Mouse (Mus musculus) testis, postnatal 10 days (tissue): Measurements from ENCODE around the gene Olfr1385.
"Not testable (repeated sequence)": the region's sequence is repeated elsewhere in the genome, so short reads cannot be mapped to it uniquely, and the experiment has no call there.

Source experiments
- DNase-seq: peaks from one replicate; pipeline ENCODE4 v3.0.0; 2021; ENCODE audit warnings: low spot score

Olfr1385 gene

DNA sequence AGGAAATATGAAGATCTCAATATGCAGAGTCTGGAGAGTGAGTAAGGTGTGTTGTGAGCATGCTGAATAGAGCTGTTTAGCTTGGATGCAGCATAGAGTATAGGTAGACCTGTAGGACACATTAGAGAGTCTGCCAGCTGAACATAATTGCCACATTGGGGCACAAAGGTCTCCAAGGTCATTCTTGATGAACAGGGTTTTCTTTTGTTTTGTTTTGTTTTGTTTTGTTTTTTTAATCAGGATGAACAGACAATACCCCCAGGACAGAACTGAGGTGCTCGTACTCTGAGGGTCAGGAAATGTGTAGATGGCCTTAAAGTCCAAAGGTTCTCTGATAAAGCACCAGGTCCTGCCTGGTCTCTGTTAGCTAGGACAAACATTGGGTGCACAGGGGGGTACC is at the start of gene Olfr1385:
Gene Olfr1385, plus strand, starts transcription at position 301 of the 400 bp plus-strand sequence.
- not testable (repeated sequence) for DNase-seq

- no peak for DNase-seq
Observed at GRCm38 (mm10) chr11:49455043-49455442, 33.8 kb upstream of the Olfr1385 start, which contains the start of gene Olfr1387. TSS of gene Olfr1387 (plus strand) at chr11:49455343.

- DNase-seq = not testable (repeated sequence)
Observed at GRCm38 (mm10) chr11:49464746-49465145, 24.1 kb upstream of the Olfr1385 start, which contains the start of gene Olfr1386. TSS of gene Olfr1386 (plus strand) at chr11:49465046.

DNA sequence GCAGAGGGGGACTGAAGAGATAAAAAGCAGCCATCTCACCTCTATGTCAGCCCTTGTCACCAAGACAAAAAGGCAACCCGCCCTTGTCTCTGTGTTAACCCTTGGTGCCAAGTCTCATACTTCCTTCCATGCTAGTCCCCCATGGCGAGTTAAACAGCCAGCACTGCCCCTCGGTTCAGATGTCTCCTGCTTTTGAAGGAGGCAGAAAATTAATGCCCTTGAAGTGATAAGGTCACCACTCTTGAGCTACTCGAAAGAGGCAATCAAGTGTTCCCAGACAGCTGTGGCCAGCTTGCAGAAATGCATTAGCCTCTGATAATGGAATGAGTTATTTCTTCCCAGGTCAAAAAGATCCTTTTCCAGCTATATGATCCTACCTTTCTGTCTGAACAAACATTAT is 2.9 kb upstream of the Olfr1385 start:
- no peak for DNase-seq

GRCm38 (mm10) chr11:49518086-49518485 is 29.2 kb downstream of the Olfr1385 start:
- DNase-seq = no peak

DNA sequence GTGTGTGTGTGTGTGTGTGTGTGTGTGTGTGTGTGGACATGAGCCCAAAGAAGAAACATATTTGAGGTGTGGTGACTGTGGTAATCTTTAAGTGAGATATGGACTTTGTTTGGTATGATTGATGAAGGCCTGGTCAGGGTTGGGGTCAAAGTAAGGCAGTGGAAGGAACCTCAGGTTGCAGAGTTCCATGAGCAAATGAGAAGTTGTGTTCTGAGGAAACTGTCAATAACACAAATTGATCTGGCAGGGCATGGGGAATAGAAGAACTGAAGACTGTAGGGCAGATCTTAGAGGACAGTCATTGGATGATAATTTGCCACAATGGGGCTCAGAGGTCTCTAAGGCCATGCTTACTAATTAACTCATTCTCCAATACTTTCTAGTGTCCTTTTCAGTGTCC is 30.5 kb downstream of the Olfr1385 start, which contains the start of gene Olfr1383:
Gene Olfr1383, plus strand, starts transcription at position 301 of the 400 bp plus-strand sequence.
- DNase-seq = no peak

- DNase-seq = no peak
Observed at GRCm38 (mm10) chr11:49527947-49528346, 39.1 kb downstream of the Olfr1385 start, which contains the start of gene Olfr1382. TSS of gene Olfr1382 (plus strand) at chr11:49528247.

GRCm38 (mm10) chr11:49532761-49533160 is 43.9 kb downstream of the Olfr1385 start:
- DNase-seq = no peak

DNA sequence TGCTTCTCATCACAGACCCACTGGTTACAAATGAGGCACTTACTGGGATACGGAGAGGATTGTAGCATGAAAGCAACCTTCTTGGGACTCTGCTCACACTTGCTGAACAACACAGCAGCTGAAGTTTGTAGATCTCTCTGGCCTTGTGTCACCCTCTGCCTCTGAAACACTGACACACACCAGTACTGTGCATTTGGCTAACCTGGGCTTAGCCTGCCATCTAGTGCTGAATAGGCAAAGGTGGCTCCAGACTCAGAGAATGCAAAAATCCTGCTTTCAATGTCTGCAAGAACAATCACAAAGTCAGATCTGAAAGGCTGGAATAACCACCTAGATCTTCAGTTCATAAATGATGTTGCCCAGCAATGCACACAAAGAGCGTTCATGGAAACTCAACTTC is 47.8 kb downstream of the Olfr1385 start:
- DNase-seq = not testable (repeated sequence)

GRCm38 (mm10) chr11:49543149-49543548 is 54.3 kb downstream of the Olfr1385 start, which contains the start of gene Olfr1381:
TSS of gene Olfr1381 (plus strand) at chr11:49543449.
- DNase-seq = not testable (repeated sequence)
